Mouse (Mus musculus): ENCODE data around the gene AC124108.1.

AC124108.1 gene

GRCm38 (mm10) chr1:132246137-132246536 lies 54.9 kb downstream of the AC124108.1 start:
- no peak for DNase-seq (ENCODE audit: low spot score in 2 of 2)

- no peak for DNase-seq (ENCODE audit: low spot score in 2 of 2)
Measured at GRCm38 (mm10) chr1:132246641-132247040, 55.4 kb downstream of the AC124108.1 start.

- DNase-seq (ENCODE audit: low spot score in 2 of 2): no peak
Measured at GRCm38 (mm10) chr1:132254467-132254866, 63.2 kb downstream of the AC124108.1 start.

All from spleen, postnatal 14 days (tissue).